Mouse (Mus musculus) CD4-positive, CD25-positive, alpha-beta regulatory T cell, adult 2 months (primary cell): Measurements from ENCODE around the gene Krtap4-7.
"Not testable (repeated sequence)": the region's sequence is repeated elsewhere in the genome, so short reads cannot be mapped to it uniquely, and the experiment has no call there.

ENCODE experiments used
- DNase-seq: peaks from one replicate; pipeline ENCODE4 v3.0.0-alpha.2; 2012; ENCODE audit warnings: low read depth, low spot score

The Krtap4-7 gene

GRCm38 (mm10) chr11:99643635-99644139, at the start of gene Krtap4-7:
TSS of gene Krtap4-7 (minus strand) at chr11:99644089.
- not testable (repeated sequence) for DNase-seq

- DNase-seq: no peak
Measured at GRCm38 (mm10) chr11:99690463-99690862, 46.6 kb upstream of the Krtap4-7 start, which contains the start of gene Gm14190. TSS of gene Gm14190 (minus strand) at chr11:99690740.

- not testable (repeated sequence) for DNase-seq
Measured at GRCm38 (mm10) chr11:99685235-99685634, 41.3 kb upstream of the Krtap4-7 start.

GRCm38 (mm10) chr11:99683481-99683880, 39.6 kb upstream of the Krtap4-7 start:
- DNase-seq: no peak

- DNase-seq: no peak
Measured at GRCm38 (mm10) chr11:99665860-99666259, 22.0 kb upstream of the Krtap4-7 start, which contains the start of gene Krtap4-6. TSS of gene Krtap4-6 (minus strand) at chr11:99665960.

GRCm38 (mm10) chr11:99662802-99663201, 18.9 kb upstream of the Krtap4-7 start:
- no peak for DNase-seq

GRCm38 (mm10) chr11:99659256-99659655, 15.4 kb upstream of the Krtap4-7 start:
- DNase-seq: no peak

- not testable (repeated sequence) for DNase-seq
Measured at GRCm38 (mm10) chr11:99658467-99659010, 14.7 kb upstream of the Krtap4-7 start, which contains the start of gene Gm11563. TSS of gene Gm11563 (minus strand) at chr11:99658960.

GRCm38 (mm10) chr11:99657051-99657450, 13.2 kb upstream of the Krtap4-7 start:
- no peak for DNase-seq

GRCm38 (mm10) chr11:99650136-99650535, 6.2 kb upstream of the Krtap4-7 start, which contains the start of gene Gm11555:
TSS of gene Gm11555 (minus strand) at chr11:99650236.
- no peak for DNase-seq

- no peak for DNase-seq
Measured at GRCm38 (mm10) chr11:99646444-99646843, 2.6 kb upstream of the Krtap4-7 start.

- DNase-seq: no peak
Measured at GRCm38 (mm10) chr11:99644351-99644750, 462 bp upstream of the Krtap4-7 start.

GRCm38 (mm10) chr11:99640926-99641325, 3.0 kb downstream of the Krtap4-7 start:
- DNase-seq: no peak

- no peak for DNase-seq
Measured at GRCm38 (mm10) chr11:99637086-99637485, 6.8 kb downstream of the Krtap4-7 start.

- no peak for DNase-seq
Measured at GRCm38 (mm10) chr11:99634653-99635134, 9.2 kb downstream of the Krtap4-7 start, which contains the start of gene Krtap4-2. TSS of gene Krtap4-2 (minus strand) at chr11:99635084.

GRCm38 (mm10) chr11:99633293-99633692, 10.6 kb downstream of the Krtap4-7 start:
- no peak for DNase-seq

- DNase-seq: no peak
Measured at GRCm38 (mm10) chr11:99630890-99631289, 13.0 kb downstream of the Krtap4-7 start.

GRCm38 (mm10) chr11:99628138-99628537, 15.8 kb downstream of the Krtap4-7 start, which contains the start of gene Krtap4-1:
TSS of gene Krtap4-1 (minus strand) at chr11:99628238.
- no peak for DNase-seq

GRCm38 (mm10) chr11:99620335-99620734, 23.6 kb downstream of the Krtap4-7 start, which contains the start of gene Gm11562:
TSS of gene Gm11562 (minus strand) at chr11:99620435.
- no peak for DNase-seq

- DNase-seq: no peak
Measured at GRCm38 (mm10) chr11:99614796-99615363, 29.0 kb downstream of the Krtap4-7 start, which contains the start of gene Krtap2-4. TSS of gene Krtap2-4 (minus strand) at chr11:99614846.

- DNase-seq: not testable (repeated sequence)
Measured at GRCm38 (mm10) chr11:99610089-99610488, 33.8 kb downstream of the Krtap4-7 start, which contains the start of gene Gm11937. TSS of gene Gm11937 (minus strand) at chr11:99610189.

- no peak for DNase-seq
Measured at GRCm38 (mm10) chr11:99609126-99609525, 34.8 kb downstream of the Krtap4-7 start.
